Mouse (Mus musculus) hindlimb bud, embryonic 11.5 days (tissue): ENCODE measurements around the gene Psma4.
"Not testable (repeated sequence)": the region's sequence is repeated elsewhere in the genome, so short reads cannot be mapped to it uniquely, and the experiment has no call there.

Experiments used
- DNase-seq: peaks from one replicate; pipeline ENCODE4 v3.0.0-alpha.2; 2012; ENCODE audit warnings: low read depth, low spot score; ENCODE audit errors: extremely low spot score

Gene Psma4

DNA sequence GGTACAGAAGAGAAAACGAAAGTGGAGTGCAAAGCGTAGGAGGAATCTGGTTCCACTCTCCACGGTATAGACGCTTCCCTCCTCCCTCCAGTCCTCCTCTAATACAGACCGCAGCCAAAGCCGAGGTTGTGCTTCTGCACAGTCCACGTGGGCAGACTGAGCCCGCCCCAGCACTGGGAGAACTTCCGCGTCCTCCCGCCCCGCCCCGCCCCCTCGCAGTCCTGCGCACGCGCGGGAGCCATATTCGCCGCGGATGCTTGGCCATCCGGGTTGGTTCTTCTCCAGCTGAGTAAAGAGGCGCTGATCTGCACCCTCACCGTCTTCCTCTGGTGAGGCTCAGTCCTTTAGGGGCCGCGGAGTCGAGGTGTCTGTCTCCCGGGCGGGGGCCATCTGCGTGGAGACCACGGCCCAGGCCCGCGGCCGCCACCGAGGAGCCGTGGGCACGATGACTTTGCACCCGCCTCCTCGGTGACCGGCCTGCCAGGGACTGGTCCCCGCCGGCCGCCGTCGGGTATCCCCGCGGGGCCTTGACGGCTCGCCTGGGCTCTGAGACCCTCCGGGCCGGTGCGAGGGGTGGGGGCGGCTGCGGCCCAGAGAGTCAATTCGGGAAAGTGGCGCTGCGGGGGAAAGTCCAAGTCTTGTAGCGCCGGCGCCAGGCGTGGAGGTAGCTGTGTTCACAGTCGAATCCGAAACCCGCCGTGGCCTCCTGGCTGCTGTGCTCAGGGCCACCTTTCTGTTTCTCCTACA lies at the start of gene Psma4, which contains the start of gene AY074887:
TSS of gene Psma4 (plus strand) at position 216 of the 747 bp plus-strand sequence.
TSS of gene AY074887 (minus strand) at position 424 of the 747 bp plus-strand sequence.
- peak; percentile 68 for DNase-seq

DNA sequence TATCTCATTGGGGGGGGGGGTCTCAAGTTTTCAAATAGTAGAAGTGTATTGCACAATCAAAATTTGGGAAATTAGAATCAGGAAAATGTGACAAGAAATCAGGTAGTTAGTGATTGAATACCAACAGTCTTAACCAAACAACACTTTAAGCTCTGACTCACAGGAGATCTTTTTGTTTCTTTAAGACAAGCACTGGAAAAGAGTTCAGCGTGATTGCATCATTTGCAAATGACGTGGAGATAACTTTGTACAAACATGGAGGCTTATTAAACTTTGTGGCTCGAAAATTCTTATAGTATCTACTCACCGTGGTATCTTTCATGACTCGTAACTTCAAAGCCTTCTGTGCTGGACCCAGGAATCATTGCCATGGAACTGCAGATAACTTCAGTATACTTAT lies 41.1 kb upstream of the Psma4 start:
- no peak for DNase-seq

DNA sequence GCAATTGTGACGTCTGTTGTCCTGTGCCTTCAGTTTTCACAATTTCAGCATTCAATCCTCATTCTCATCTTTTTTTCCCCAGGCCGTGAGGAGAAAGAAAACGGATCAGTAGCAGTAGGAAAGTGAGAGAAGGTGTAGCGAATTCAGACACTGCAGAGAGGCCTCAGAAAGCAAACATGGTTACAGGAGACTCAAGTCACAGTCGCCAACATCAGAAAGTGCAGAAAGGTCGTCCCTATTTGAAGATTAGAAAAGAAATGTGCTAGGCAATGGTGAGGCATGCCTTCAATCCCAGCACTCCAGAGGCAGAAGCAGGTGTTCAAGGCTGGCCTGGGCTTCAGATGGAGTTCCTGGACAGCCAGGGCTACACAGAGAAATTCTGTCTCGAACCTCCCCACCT lies 35.0 kb upstream of the Psma4 start:
- no peak for DNase-seq

DNA sequence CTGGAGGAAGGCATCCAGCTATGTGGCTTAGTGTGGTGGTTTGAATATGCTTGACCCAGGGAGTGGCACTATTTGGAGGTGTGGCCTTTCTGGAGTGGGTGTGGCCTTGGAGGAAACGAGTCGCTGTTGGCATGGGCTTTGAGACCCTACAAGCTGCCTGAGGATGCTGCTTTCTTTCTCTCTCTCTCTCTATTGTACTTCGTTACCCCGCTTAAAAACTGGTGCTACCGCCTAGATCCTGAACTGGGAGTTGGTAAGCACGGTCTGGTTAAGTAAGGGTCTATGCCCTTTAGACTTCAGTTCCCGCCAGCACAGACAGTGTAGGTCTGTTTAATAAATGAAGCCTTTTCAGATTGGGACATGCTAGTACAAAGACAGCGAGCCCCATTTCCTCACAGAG lies 34.2 kb upstream of the Psma4 start:
- DNase-seq = no peak

DNA sequence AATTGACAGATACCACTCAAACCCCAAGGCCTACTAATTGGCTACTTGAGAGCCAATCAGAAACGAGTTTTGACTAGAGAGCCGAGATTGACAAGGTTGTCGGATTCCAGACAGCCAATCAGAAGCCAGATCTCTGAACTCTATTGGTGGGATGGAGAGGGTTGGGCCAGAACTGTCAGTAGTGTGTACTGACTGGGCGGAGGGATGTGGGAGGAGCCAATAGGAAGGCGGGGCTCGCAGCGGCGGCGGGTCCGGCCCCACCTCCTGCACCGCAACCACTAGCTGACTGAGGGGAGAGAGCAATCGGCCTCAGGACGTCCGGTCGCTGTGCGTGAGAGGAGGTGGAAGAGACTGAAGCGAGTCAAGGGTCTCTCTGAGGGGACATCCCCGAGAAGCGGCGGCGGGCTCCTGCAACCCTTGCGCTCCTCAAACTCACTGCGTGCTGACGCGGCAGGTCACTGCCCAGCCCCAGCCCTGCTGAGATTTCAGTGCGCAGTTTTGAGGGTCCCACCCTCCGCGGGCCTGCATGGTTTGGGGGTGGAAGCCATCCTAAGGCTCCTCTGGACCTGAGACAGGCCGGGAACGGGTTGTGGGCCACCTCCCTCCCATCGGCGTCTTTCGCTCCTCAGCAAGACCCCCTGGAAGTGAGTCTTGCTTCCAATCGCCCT lies 33.4 kb upstream of the Psma4 start, which contains the start of gene Hykk:
TSS of gene Hykk (plus strand) at position 274 of the 668 bp plus-strand sequence.
- DNase-seq = peak; percentile 90

DNA sequence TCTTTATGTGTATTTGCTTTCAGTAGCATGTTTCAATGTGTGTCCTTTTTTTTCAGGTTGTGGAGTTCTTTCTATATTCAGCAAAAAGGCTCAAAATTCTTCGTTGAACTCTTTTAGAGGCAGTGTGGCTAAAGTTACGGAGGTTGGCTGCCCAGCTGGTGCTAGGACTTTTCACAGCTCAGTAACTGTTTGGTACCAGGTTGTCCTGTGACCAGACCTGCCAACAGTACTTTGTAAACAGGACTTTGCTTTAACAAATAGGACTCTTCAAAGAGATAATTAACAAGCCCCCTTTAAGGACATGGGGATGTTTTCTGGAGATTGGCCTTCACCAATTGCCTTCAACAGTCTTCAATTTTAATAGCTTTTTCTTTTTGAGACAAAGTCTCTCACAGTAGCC lies 32.4 kb upstream of the Psma4 start:
- no peak for DNase-seq

DNA sequence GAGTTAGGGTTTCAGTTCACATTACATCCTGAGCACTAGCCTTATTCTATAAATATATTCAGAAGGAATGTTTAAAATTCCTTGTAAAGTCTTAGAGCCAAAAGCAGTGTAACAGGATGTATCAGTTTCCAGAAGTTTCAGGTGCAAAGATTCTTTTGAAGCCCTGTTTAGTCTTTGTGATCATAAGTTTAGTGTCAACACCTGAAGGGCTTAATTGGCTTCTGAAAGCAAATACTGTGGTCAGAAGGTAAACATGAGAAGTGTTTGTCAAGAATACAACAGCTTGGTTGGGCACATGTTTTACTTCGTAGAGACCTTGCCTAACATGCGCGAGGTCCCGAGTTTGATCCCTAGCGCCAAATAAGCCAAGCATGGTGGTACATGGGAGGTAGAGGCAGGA lies 31.8 kb upstream of the Psma4 start:
- DNase-seq = no peak

DNA sequence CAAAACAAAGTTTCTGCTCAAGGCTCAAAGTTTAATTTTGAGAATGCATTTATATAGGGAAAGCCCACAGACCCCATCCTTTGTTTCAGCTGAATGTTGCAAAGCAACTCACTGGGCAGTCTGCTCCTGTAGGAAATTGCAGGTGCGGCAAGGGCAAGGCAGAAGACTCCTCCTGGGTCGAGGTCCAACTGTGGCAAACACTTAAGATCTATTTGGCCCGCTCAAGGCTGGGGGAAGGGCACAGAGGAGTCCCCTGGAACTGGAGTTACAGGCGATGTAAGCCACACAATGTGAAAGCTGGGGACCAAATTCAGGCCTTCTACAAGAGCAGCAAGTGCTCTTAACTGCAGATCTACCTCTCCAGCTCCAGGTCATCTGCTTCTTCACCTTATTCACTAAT lies 30.6 kb upstream of the Psma4 start:
- no peak for DNase-seq

DNA sequence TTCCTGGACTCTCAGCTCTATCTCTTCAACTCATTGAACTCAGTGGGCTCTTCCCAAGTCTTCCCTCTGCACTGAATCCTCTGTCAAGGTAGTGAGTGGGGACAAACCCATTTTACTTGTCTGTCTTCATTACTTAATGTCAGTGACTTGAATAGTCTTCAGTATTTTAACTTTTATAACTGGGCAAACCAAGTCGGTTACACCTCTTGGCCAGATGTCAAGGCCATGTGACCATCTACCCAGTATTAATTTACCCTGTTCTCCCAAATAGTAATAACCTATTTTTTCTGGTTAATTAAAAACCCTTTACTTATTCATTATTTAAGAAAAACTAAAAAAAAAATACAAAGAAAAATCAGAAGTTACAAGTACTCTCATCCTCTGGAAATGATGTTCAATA lies 19.8 kb upstream of the Psma4 start:
- no peak for DNase-seq

DNA sequence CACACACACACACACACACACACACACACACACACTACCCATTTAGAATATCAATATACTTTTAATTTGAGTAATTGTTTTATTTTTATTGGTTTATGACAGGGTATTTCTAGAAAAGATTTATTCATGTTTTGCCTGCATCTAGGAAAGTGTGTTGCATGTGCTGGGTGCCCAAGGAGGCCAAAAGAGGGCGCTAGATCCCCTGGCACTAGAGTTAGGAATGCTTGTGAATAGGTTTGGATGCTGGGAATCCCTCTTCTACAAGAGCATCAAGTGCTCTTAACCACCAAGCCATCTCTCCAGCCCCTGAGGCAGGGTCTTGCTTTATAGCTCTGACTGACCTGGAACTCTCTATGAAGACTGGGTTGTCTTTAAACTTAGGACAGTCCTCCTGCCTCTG lies 18.8 kb upstream of the Psma4 start:
- no peak for DNase-seq

DNA sequence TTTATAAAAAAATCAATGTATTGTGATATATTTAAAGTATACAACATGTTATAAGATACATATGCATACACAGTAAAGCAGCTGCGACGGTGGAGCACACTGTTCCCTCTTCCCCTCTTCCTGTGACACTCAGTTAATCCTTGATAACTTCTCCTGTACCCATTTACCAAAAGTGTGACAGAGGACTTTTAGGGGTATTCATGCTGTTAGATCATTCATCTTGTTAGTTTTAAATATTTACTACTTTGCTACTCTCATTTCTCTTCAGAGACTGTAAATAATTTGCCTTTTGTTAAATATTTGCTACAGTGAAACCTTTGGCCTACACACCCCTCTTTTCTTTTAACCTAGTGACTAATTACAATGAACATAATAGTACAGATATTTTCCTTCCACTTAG lies 18.2 kb upstream of the Psma4 start:
- DNase-seq = no peak

DNA sequence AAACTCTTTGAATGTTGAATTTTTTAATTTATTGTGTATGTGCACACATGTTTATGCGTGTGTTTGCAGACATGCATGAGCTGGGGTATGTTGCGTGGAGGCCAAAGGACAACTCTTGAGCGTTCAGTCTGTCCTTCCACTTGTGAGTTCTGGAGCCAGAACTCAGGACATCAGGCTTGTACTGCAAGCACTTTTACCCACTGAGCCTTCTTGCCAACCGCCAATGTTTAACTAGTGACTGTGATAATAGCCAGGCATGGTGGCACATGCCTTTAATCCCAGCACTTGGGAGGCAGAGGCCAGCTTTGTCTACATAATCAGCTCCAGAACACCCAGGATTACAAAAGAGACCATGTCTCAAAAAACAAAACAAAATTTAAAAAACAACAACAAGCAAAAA lies 8.5 kb upstream of the Psma4 start:
- DNase-seq = no peak

DNA sequence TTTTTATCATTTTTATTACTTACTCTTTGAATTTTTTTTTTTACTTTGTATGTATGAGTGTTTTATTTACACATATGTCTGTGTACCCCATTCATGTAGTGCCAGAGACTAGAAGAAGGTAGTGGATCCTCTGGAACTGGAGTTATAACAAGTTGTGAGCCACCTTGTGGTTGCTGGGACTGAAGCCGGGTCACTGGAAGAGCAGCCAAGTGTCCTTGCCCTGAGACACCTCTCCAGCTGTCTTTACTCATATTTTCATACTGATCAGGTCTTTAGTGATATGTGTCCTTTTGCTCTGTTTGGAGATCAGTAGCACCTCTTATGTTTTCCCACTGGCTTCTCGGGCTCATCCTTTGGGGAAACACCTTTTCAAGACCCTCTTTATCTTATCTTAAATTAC lies 6.1 kb upstream of the Psma4 start:
- no peak for DNase-seq

DNA sequence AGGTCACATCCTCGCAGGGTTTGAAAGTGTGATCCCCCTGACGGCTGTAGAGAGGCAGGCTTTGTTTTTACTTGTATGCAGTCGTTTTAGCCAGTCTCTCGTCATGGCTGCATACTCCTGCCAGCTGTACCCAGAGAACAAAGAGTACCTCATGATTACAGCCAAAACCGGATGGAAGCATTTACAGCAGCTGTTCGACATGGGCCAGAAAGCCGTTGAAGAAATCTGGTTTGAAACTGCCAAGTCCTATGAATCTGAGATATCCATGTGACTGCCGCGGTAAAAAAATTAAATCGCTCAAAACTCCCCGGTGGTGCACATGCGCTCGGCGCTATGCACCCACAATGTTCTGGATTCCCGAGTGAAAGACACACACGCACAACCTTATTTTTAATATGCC lies 4.3 kb upstream of the Psma4 start:
- DNase-seq = no peak

DNA sequence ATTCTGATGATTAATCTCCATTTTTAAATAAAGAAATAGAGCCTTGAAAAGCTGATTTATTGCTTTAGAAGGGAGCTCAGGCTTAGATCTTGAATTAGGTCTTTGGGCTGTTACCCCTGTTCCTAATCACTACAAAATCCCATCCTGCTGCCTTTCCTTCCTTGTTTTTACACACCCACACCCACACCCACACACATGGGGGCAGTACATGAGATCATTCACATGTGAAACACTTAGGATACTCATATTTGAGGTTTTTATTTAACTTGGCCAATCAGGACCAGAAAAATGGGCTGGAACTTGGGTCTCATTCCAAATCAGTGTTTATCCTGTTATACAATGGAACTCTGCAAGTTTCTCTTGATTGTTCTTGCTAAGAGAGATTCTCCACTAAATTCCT lies 1.1 kb upstream of the Psma4 start:
- DNase-seq = no peak

DNA sequence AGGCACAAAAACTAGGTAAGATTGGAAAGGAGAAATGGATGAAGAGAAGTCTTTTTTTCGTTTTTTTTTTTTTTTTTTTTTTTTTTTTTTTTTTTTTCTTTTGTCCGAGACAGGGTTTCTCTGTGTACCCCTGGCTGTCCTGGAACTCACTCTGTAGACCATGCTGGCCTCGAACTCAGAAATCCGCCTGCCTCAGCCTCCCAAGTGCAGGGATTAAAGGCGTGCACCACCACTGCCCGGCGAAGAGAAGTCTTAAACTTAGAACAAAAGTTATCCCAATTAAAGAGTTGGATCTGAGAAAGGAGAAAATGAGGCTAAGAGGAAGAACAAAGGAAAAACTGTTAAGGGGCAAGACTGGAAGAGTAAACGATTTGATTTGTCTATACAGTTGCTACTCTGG lies 428 bp upstream of the Psma4 start:
- not testable (repeated sequence) for DNase-seq

DNA sequence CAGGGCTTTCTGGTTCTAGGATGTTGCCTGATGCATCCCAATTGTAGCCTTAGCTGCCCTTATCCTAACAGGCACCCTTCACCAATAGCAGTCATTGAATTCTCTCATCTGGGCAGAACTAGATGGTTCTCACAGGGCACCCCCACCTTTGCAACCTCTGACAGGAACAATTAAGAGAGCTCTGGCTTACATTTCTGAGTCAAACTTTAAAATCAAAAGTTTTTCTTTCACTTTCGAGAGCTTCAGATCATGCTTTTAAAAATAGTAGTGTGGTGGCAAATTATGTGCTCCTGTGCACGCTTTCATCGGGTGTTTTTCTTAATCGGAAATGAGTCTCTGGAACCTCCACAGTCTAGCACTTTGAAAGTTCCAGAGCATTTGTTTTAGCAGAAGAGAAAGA lies 10.5 kb downstream of the Psma4 start:
- no peak for DNase-seq

DNA sequence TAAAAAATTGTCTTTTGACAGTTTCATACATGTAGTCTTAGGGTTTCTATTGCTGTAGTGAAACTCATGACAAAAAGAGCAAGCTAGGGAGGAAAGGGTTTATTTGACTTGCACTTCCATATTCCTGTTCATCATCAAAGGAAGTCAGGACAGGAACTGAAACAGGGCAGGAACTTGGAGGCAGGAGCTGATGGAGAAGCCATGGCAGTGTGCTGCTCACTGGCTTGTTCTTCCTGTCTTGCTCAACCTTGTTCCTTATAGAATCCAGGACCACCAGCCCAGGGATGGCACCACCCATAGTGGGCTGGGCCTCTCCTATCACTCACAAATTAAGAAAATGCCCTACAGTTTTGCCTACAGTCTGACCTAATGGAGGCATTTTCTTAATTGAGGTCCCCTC lies 13.1 kb downstream of the Psma4 start:
- no peak for DNase-seq

DNA sequence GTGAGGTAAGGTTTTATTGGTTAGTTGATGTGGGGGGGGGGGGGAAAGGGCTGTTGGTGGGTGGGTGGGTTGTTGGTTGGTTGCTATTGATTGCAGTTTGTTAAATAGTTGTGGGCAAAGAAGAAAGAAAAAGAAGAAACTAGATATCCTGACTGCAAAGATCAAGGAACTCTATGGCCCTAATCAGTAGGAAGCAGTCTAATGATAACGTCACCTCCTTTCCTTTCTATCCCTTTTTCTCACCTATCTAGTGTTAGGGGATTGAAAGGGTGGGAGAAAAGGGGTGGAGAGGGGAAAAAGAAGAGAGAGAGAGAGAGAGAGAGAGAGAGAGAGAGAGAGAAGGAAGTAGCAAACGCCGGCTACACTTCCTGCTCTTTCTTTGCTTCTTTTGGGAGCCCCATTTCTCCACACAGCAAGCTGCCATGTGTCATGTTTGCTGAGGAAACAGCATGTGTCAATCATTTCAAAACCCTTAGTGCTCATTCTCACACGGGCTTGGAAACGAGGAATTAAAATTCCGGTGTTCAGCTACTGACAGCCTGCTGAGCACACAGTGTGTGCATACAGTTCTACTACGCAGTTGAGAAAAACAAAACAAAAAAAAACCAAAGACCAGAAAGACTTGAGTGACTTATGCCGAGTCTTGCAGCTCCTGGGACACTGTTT lies 19.5 kb downstream of the Psma4 start:
- DNase-seq = no peak

DNA sequence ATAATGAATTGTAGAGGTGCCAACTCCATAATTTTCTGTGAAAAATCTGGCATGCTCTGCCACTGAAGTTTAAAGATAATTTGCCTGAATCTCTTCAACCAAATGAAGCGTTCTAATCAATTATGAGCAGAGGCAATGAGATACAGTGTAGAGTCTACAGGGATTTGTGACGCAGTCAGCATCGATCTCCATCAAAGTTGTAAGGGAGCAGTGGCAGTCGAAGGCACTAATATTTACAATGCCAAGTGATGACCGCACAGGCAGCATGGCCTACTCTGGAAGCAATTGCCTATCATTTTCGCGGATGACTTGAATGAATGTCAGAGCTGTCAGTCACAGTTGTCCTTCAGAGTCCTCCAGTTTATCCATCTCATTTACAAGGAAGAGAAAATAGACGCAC lies 30.1 kb downstream of the Psma4 start, which contains the start of gene Chrna5:
TSS of gene Chrna5 (plus strand) at position 207 of the 400 bp plus-strand sequence.
- DNase-seq = no peak

DNA sequence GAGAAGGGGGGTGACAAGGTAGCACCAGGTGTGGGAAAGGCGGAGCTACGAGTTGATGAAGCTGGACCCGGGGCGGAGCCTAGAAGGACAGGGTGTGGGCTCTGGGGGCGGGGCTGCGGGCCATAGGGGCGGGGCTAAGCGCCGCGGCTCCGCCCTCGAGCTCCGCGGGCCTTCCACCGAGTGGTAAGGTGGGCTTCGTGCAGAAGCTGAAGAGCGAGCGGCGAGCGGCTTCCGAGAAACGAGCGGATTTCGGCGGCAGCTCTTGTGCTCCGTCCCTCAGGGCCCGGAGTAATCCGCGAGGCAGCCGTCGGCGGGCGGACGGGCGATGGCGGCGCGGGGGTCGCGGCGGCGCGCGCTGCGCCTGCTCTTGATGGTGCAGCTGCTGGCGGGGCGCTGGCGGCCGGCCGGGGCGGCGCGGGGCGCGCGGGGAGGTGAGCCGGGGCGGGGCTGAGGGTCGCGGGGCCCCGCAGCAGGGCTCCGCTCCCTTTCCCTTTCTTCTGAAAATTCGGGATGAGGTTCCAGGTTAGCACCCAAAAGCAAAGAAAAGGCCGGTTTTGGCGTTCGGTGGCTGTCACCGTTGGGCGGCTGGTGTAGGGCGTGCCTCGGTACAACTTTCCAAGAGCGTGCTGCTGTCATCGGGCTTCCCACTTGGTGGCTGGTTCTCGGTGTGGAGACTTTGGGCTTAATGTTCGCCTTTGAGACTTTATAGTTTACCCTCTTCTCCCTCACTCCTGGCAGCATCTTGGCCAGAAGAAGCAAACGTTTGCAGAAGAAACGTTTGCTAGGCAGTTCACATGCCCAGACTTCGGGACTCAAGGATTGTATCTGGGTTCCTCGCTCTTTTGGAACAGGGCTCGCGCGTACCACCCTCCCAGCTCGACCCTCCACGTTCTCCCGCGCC lies 31.0 kb downstream of the Psma4 start:
- DNase-seq = no peak
